Mouse (Mus musculus) central nervous system, embryonic 18 days (tissue): ENCODE data around the gene Gm11099. TPM values are rescaled to one million over a fixed set of nuclear protein-coding genes. Genes with fewer than 3 reads are reported as not detected.

Experiments used
- polyA plus RNA-seq: library from polyadenylated mRNA; depleted of rRNA; stranded (reverse); fragments of >200 nt; gene quantifications from 2 replicates; pipeline ENCODE4 v1.2.3, GENCODE M21; 2012; rRNA removed

Gene Gm11099
- polyA plus RNA-seq: not detected in 2 replicates

GRCm38 (mm10) chr2:58859134-58859533 lies at the start of gene Gm11099:
Gene Gm11099, plus strand, starts transcription at chr2:58859434.

